Mouse (Mus musculus) embryonic fibroblast, embryonic 13.5 days (primary cell): ENCODE measurements at regions not wholly inside any gene's neighbourhood (a gene's known extent, or its start where the extent isn't known, plus 50 kb on each side); places are given as distances from the start of the nearest gene placed in this dataset.

Experiments
- CTCF ChIP-seq: IDR thresholded peaks from 2 replicates; pipeline ENCODE4 v1.5.1; 2011; ENCODE audit warnings: mild to moderate bottlenecking, control low read depth, low read length, moderate library complexity, borderline replicate concordance; ENCODE audit not compliant: insufficient read depth
- POLR2A ChIP-seq: IDR thresholded peaks from 2 replicates; pipeline ENCODE4 v1.6.1; 2011; ENCODE audit warnings: low read depth, mild to moderate bottlenecking, control low read depth, low read length, moderate library complexity

DNA sequence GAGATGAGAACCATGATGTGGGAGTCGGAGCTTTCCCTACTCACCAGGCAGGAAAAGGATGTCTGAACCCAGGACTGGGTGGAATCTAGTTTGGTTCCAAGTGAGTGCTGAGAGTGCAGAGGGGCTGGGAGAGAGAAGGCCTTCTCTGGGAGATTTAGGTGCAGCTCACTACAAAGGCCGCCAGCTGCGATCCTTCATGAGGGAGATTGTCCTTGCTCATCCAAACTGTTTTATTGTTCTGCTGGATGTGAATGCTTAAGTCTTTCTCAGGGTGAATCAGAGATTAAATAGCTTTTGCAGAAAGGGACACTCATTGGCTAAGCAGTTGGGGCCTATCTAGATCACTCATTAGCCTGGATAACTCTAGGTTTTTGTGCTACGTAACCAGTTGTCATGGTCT is 175.7 kb upstream of the Zfp618 start:
- no peak for TF ChIP-seq POLR2A
- TF ChIP-seq CTCF, result no peak
